Mouse (Mus musculus) hindbrain, embryonic 15.5 days (tissue): ENCODE results near the gene Gm49416. TPM values are rescaled to one million over a fixed set of nuclear protein-coding genes. Genes with fewer than 3 reads are reported as not detected.

Experiments
- ATAC-seq: fragments of 200-750 bp; cut with Nextera tagmentation; 2 replicates; pipeline ENCODE4 v1.8.0; 2017; ENCODE audit warnings: low read depth, moderate number of reproducible peaks, moderate TSS enrichment; ENCODE audit not compliant: low FRiP score
- H3K27ac ChIP-seq: fragments of 300-500 bp; sonication (generic); replicated peaks from 2 replicates; pipeline ENCODE4 v1.5.1; 2015; ENCODE audit warnings: mild to moderate bottlenecking, inconsistent platforms
- H3K27me3 ChIP-seq: fragments of 300-500 bp; sonication (generic); 2 replicates; pipeline ENCODE4 v1.6.1; 2015; ENCODE audit warnings: control low read depth, inconsistent platforms
- H3K36me3 ChIP-seq: fragments of 300-500 bp; sonication (generic); 2 replicates; pipeline ENCODE4 v1.6.1; 2015; ENCODE audit warnings: control low read depth, inconsistent platforms
- H3K4me1 ChIP-seq: fragments of 300-500 bp; sonication (generic); replicated peaks from 2 replicates; pipeline ENCODE4 v1.6.1; 2015; ENCODE audit warnings: control low read depth, inconsistent platforms
- H3K4me2 ChIP-seq: fragments of 300-500 bp; sonication (generic); 2 replicates; pipeline ENCODE4 v1.6.1; 2015; ENCODE audit warnings: moderate library complexity, mild to moderate bottlenecking, inconsistent platforms
- H3K4me3 ChIP-seq: fragments of 300-500 bp; sonication (generic); 2 replicates; pipeline ENCODE4 v1.5.1; 2015; ENCODE audit warnings: mild to moderate bottlenecking, inconsistent platforms
- H3K9ac ChIP-seq: fragments of 300-500 bp; sonication (generic); 2 replicates; pipeline ENCODE4 v1.6.1; 2015; ENCODE audit warnings: inconsistent platforms
- H3K9me3 ChIP-seq: fragments of 300-500 bp; sonication (generic); 2 replicates; pipeline ENCODE4 v1.6.1; 2016; ENCODE audit warnings: control low read depth, inconsistent platforms
- WGBS: fragments of 180-500 bp; shearing (Covaris S2); methylation state at CpG from one replicate; pipeline ENCODE4 v1.1.7; 2015; 5-methylcytosine and 5-hydroxymethylcytosine counted together
- polyA plus RNA-seq: library from polyadenylated mRNA; unstranded; fragments of >200 nt; fragmentation: Nextera tagmentation; extraction: Ambion mirVana; gene quantifications from 2 replicates; pipeline ENCODE4 v1.2.1, GENCODE M21; 2015

Gene Gm49416
- polyA plus RNA-seq = not detected in 2 replicates

DNA sequence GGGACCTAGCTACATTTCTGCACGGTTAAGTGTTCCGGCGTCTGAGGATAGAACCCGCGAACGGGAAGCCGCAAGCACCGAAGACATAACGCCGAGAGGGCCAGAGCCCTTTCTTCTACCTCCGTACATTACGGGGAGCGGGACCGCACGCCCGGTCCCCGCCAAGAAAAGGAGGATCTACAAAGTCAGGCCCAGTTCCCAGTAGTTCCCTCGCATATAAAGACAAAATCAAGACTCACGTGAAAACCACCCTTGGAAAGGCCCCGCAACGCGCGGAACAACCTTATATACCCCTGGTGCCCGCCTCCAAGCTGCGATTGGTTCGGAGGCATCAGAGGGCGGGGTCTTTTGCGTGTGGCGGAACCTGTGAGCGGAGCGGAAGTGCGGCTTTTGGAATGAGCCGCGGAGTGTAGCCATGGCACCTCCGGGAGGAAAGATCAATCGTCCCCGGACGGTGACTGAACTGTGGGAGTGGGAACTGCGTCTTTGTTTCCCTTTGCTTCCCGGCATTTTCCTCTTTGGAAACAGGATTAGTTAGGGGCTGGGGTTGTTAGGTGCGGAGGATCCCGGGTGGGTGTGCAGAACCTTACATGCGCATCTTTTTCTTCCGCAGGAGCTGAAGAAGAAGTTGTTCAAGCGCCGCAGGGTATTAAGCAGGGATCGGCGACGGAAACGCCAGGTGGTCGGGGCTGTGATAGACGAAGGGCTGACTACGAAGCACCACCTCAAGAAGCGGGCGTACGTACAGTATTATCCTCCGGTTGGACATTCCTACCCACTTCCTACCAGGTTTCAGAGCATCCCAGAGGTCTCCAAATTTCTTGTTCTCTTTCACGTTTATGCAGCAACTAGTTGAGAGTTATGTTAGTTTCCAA, at the start of gene Gm49416, which contains the start of gene 1810009A15Rik:
Gm49416 (plus strand) TSS at position 416 of the 875 bp plus-strand sequence.
1810009A15Rik (plus strand) TSS at position 343 of the 875 bp plus-strand sequence.
- H3K4me2 ChIP-seq = peak within 1 kb of the TSS; percentile 79
- no peaks in the 10 kb centered on the region for H3K27me3 ChIP-seq
- H3K27ac ChIP-seq = peak within 1 kb of the TSS; percentile 86
- ATAC-seq = peak; percentile 95
- peak within 1 kb of the TSS; percentile 57 for H3K4me3 ChIP-seq
- under 1% methylated on average over 58 of the region's 58 CpGs for WGBS
- H3K9me3 ChIP-seq = no peaks in the 10 kb centered on the region
- peaks cover 23% of the 10 kb centered on the region for H3K4me1 ChIP-seq
- 0 out of 2 replicates have a peak, but pooled peaks cover 6% of the 10 kb centered on the region for H3K36me3 ChIP-seq
- H3K9ac ChIP-seq = peak within 1 kb of the TSS; percentile 69

DNA sequence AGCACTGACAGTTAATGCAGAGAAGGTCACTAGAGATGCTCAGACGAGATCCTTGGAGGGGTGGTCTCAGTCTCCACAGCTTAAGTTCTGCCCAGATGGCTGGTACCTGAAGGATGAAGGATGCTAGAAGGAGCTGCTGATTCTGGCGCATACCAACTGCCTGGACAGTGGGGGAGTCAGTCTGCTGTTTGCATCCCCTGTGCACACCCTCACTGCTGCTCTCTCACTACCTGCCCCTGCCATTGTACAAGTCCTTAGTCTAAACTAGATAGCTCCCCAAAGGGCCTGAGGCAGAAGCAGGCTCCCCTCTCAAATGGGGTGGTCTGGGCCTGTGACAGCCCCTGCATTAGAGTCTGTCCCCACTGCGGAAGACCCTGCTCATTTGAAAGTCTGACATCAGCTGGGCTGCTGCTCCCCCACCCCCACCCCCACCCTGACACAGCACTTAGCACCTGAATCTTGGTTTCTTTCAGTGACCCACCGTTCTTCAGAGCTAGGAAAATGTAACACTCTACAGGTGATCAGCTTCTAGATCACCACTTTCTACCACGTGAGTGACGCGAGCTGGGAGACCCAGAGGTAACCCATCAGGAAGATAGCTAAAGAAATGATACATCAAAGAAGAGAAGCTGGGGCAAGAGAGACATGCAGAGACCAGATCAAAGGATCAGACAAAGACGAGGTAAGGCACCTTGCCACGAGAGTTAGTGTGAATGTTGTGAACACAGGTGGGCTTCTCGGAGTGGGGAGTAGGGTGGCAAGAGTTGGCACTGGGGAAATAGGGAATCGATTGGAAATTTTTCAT, 49.4 kb upstream of the Gm49416 start, which contains the start of gene Gng3:
Gng3 (minus strand) TSS at position 92 of the 805 bp plus-strand sequence.
- Histone ChIP-seq H3K36me3 (peaks cover 22% of the 10 kb centered on the region), H3K9me3 (no peaks in the 10 kb centered on the region), H3K27me3 (no peaks in the 10 kb centered on the region), H3K4me1 (peaks cover 38% of the 10 kb centered on the region), H3K4me2 (peak within 1 kb of the TSS; percentile 78), H3K27ac (peak within 1 kb of the TSS; percentile 97), H3K4me3 (peak within 1 kb of the TSS; percentile 79), H3K9ac (peak within 1 kb of the TSS; percentile 92)
- WGBS = 27% methylated on average over 11 of the region's 11 CpGs
- ATAC-seq = peak; percentile 93

DNA sequence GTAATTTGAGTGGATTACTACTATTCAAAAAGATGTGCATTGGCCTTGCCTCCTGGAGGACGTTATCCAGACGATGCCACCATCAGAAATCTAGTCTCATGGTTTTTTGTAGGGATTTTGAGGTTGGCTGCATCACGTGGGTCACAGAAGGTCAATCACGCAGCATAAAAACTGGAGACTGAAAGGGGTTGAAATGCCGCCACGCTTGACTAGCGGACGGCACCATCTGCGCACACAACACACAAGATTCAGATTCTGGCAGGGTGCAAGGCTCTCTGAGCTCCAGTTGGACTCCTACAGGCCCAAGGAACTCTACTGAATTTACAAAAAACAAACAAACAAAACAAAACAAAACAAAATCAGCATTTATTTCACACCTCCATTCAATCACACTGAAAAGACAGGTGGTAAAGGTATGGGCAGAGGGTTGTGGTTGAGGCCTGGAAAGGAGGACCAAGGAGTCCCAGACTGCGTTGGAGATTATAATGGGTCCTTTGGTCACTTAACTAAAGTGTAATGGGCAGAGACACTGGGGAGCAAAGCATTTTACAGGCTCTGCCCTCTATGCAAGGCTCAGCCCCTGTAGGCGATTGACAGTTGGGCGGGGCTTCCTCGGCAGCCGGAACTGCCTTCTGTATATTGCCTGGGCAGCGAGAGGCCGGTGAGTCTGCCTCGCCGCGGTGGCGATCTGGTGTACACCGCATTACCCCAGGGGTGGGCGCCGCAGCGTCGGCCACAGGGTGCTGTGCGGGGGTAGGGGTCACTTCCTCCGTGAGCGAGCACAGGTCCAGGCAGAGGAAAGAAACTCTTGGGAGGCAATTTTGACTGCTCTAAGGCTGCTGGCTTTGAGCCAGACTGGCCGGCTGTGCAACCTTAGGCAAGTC, 48.6 kb upstream of the Gm49416 start:
- H3K9ac ChIP-seq = peak overlapping the region; percentile 92
- peak; percentile 7; the same call in 1 of the 2 replicates for ATAC-seq
- no peaks in the 10 kb centered on the region for H3K9me3 ChIP-seq
- peak overlapping the region; percentile 78 for H3K4me2 ChIP-seq
- H3K27me3 ChIP-seq = no peaks in the 10 kb centered on the region
- peaks cover 38% of the 10 kb centered on the region for H3K4me1 ChIP-seq
- WGBS = 11% methylated on average over 29 of the region's 29 CpGs
- H3K4me3 ChIP-seq = peak overlapping the region; percentile 79
- H3K27ac ChIP-seq = peak overlapping the region; percentile 97
- peaks cover 19% of the 10 kb centered on the region for H3K36me3 ChIP-seq

DNA sequence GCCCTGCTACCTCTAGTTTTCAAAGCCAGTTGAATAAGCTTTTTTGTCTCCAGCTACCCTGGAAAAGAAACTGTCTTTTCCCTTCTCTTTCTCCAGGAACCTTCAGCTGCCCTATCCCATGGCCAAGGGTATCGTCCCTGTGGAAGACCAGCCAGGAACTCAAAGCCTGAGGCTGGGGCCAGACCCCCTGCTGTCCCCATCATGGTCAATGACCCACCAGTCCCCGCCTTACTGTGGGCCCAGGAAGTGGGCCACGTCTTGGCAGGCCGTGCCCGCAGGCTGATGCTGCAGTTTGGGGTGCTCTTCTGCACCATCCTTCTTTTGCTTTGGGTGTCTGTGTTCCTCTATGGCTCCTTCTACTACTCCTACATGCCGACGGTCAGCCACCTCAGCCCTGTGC, 47.7 kb upstream of the Gm49416 start:
- ATAC-seq = no peak
- H3K4me3 ChIP-seq = peak overlapping the region; percentile 79
- 80% methylated on average over 7 of the region's 7 CpGs for WGBS
- H3K9me3 ChIP-seq = no peaks in the 10 kb centered on the region
- H3K27me3 ChIP-seq = no peaks in the 10 kb centered on the region
- H3K4me1 ChIP-seq = peaks cover 38% of the 10 kb centered on the region
- H3K4me2 ChIP-seq = peak overlapping the region; percentile 78
- H3K36me3 ChIP-seq = peaks cover 20% of the 10 kb centered on the region
- peak overlapping the region; percentile 92 for H3K9ac ChIP-seq
- peak overlapping the region; percentile 97 for H3K27ac ChIP-seq

DNA sequence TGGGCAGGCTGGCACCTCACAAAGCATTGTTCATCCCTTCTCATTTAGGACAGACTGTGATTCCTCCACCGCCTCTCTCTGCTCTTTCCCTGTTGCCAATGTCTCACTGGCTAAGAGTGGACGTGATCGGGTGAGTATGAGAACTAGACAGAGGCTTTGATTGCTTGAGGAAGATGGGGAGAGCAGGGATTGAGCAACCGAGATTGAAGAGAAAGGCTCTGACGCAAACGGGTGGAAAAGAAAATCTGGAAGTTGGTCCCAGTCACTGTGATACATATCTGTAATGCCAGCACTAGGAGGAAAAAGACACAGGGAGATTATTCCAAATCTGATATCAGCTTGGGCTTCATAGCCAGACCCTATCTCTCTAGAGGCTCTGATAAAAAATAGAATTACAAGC, 45.8 kb upstream of the Gm49416 start:
- H3K36me3 ChIP-seq = peaks cover 38% of the 10 kb centered on the region
- no peak overlapping the region for H3K4me3 ChIP-seq
- no peaks in the 10 kb centered on the region for H3K27me3 ChIP-seq
- ATAC-seq = no peak
- H3K27ac ChIP-seq = no peak overlapping the region
- no peak overlapping the region for H3K9ac ChIP-seq
- no peak overlapping the region for H3K4me2 ChIP-seq
- H3K9me3 ChIP-seq = no peaks in the 10 kb centered on the region
- 91% methylated on average over 6 of the region's 6 CpGs for WGBS
- peaks cover 28% of the 10 kb centered on the region for H3K4me1 ChIP-seq

DNA sequence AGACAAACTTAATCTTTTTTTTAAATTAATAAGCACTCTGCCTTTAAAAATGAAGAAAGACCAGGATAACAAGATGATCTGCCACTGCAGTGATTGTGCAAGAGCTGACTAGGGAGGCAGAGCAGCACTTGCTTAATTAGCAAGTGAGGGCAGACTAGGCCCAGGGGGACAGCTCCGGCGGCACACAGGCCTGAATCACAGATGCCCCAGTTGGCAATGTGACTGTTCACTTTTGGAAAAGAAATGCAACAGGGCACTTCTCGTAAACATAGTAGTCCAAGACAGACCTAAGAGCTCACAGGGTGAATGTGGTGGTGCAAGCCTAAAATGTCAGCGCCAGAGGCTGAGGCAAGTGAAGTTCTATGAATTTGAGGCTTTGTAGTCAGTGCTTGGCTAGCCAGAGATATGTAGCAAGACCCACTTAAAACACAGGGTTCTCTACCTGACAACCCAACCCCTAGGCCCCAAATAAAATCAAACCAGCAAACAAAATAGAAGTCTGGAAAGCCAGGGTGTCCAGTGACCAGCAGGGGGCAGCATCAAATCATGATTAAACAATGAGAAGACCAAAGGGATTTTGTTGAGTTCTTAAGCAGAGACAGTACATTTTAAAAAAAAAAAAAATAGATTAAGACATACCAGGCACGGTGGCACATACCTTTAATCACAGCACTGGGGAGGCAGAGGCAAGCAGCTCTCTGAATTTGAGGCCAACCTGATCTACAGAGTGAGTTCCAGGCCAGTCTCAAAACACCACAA, 44.2 kb upstream of the Gm49416 start:
- Histone ChIP-seq H3K4me1 (peaks cover 23% of the 10 kb centered on the region), H3K36me3 (peaks cover 45% of the 10 kb centered on the region), H3K4me2 (no peak overlapping the region), H3K27me3 (no peaks in the 10 kb centered on the region), H3K9ac (no peak overlapping the region), H3K9me3 (no peaks in the 10 kb centered on the region), H3K4me3 (no peak overlapping the region), H3K27ac (no peak overlapping the region)
- WGBS = 56% methylated on average over 5 of the region's 5 CpGs
- no peak for ATAC-seq

DNA sequence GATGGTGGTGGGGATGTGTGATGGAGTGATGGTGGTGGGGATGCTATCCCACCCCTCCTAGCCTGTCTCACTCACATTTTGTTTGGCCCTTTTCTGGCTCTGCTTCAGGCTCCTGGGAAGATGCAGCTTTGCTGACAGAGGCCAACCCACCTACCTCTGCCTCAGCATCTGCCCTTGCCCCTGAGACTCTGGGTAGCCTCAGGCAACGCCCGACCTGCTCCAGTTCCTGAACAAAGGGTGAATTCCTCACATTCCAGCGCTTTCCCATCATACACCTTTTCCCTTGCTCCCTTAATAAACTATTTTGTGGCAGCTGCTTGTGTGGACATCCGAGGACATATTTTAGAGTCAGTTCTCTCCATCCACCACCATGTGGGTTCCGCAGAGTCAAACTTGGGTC, 40.4 kb upstream of the Gm49416 start:
- no peak for ATAC-seq
- 91% methylated on average over 5 of the region's 5 CpGs for WGBS
- Histone ChIP-seq H3K9ac (no peak overlapping the region), H3K4me2 (no peak overlapping the region), H3K4me1 (no peaks in the 10 kb centered on the region), H3K36me3 (peaks cover 32% of the 10 kb centered on the region), H3K27me3 (no peaks in the 10 kb centered on the region), H3K9me3 (no peaks in the 10 kb centered on the region), H3K4me3 (no peak overlapping the region), H3K27ac (no peak overlapping the region)

DNA sequence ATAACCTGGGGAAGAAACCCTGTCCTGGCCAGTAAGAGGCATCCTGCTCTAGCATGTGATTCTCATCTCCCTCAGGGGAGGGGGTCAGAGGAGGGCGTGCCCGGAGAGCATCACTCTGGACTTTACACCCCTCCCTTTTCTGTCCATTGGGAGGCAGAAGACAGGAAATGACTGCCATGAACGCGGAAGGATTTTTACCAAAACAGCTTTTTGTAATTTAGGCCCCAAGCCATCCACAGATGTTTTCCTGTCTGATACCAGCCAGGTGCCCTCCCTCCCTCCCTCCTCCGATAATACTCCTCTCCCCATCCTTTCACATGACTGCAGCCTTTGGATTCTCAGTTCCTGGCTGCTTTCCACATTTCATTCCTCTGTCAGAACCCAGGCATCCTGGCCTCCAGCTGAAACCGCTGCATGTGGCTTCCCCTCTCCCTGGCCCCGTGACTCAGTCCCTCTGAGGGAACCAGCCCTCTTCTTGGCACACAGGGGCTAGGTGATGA, 38.3 kb upstream of the Gm49416 start, which contains the start of gene Lrrn4cl:
Lrrn4cl (plus strand) TSS at position 367 of the 500 bp plus-strand sequence.
- no peak within 1 kb of the TSS for H3K4me2 ChIP-seq
- H3K9ac ChIP-seq = no peak within 1 kb of the TSS
- H3K36me3 ChIP-seq = peaks cover 29% of the 10 kb centered on the region
- H3K27ac ChIP-seq = no peak within 1 kb of the TSS
- ATAC-seq = 0 out of 2 replicates have a peak, but pooled peaks have one; percentile 55
- no peaks in the 10 kb centered on the region for H3K4me1 ChIP-seq
- no peaks in the 10 kb centered on the region for H3K9me3 ChIP-seq
- 43% methylated on average over 7 of the region's 7 CpGs for WGBS
- H3K27me3 ChIP-seq = no peaks in the 10 kb centered on the region
- no peak within 1 kb of the TSS for H3K4me3 ChIP-seq

DNA sequence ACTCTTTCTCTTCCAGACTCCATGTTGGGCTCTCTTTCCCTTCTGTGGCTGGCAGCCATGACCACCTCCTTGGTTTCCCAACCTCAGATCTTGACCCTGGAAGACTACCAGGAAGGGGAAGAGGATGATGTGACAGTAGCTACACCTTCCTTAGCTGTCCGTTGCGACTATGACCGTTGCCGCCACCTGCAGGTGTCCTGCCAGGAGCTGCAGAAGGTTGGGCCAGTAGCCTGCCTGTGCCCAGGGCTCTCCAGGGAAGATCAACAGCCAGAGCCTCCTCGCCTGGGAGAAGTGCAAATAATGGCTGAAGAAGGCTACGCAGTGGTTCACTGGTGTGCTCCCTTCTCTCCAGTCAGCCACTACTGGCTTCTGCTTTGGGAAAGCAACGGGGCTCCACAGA, 37.1 kb upstream of the Gm49416 start:
- Histone ChIP-seq H3K9ac (no peak overlapping the region), H3K9me3 (no peaks in the 10 kb centered on the region), H3K36me3 (peaks cover 18% of the 10 kb centered on the region), H3K4me3 (no peak overlapping the region), H3K27me3 (no peaks in the 10 kb centered on the region), H3K4me2 (no peak overlapping the region), H3K4me1 (no peaks in the 10 kb centered on the region), H3K27ac (no peak overlapping the region)
- no peak for ATAC-seq
- WGBS = 67% methylated on average over 7 of the region's 7 CpGs

DNA sequence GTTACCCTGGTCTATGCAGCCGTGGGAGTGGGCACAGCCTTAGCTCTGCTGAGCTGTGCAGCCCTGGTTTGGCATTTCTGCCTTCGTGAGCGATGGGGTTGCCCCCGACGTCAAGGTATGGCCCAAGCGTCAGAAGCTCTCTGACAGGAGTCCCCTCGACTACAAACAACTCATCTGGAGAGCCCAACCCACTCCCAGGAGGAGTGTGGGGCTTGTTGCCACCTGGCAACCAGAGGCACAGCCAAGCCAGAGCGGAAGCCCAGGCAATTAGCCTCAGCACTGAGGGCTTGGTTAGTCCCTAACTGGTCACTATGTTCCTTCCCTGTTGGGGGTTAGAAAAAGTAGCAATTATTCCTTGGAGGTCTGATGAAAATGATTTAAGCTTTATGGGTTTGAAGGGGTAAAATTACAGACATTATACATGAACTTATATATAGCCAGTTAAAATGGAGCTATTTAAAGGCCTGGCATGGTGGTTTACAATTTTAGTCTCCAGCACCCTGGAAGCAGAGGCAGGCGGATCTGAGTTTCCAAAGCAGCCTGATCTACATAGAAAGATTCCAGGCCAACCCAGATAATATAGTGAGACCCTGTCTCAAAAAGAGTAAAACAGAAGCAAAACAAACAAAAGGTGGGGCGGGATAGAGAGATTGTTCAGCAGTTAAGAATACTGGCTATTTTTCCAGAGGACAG, 36.3 kb upstream of the Gm49416 start:
- H3K4me1 ChIP-seq = no peaks in the 10 kb centered on the region
- H3K36me3 ChIP-seq = peaks cover 11% of the 10 kb centered on the region
- H3K27ac ChIP-seq = no peak overlapping the region
- ATAC-seq = no peak
- no peak overlapping the region for H3K4me2 ChIP-seq
- H3K4me3 ChIP-seq = no peak overlapping the region
- no peak overlapping the region for H3K9ac ChIP-seq
- H3K9me3 ChIP-seq = no peaks in the 10 kb centered on the region
- 67% methylated on average over 10 of the region's 10 CpGs for WGBS
- no peaks in the 10 kb centered on the region for H3K27me3 ChIP-seq
